Mouse (Mus musculus): ENCODE measurements around the gene Vmn1r233.

Vmn1r233 gene

DNA sequence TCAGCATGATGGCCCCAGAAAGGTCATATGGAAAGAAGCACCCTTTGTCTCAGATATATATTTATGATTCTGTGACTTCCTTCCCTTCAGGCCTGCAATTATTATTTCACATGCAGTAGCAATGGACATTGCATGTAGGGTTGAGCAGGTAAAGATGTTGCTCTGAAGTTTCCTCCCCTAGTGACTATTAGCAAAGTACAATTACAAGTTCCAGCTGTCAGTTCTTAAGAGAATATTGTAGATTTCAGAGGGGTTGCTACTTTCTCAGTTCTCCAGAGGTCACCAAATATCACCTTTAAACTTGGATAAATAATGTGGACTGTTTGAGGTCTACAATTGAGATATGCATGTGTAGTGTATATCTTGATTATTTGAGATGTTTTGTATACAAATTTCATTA is at the start of gene Vmn1r233:
TSS of gene Vmn1r233 (minus strand) at position 101 of the 400 bp plus-strand sequence.
- no peak for DNase-seq (ENCODE audit: extremely low read depth, low read depth)

DNA sequence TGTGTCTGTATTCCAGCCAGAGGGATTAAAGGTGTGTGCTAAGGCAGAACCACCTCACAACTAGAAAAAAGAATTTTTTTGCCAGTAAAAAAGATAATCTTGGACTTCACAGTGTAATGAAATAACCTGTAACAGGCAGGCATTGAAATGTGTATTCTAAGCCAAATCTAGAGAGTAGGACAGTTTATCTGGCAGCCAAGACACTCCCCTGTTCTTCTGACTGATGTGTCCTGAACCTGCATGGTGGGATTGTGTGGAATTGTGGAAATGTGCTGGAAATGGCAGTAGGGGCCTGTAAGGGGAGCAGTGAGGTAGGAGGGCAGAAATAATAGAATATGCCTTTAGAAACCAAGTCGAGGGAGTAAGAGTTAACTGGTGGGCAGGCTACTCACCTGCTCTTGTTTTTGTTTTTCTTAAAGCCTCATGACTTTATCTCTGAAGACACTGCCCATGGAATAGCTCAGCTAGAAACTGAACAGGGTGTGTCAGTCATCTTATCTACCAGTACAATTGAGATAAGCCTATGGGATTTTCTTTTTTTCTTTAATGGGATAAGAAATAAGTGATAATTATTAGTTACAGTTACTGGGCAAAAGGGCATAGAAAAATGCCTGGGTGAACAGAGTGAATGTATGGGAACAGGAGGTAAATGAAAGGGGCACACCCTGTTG is 22.3 kb upstream of the Vmn1r233 start:
- no peak for DNase-seq (ENCODE audit: extremely low read depth, low read depth)

DNA sequence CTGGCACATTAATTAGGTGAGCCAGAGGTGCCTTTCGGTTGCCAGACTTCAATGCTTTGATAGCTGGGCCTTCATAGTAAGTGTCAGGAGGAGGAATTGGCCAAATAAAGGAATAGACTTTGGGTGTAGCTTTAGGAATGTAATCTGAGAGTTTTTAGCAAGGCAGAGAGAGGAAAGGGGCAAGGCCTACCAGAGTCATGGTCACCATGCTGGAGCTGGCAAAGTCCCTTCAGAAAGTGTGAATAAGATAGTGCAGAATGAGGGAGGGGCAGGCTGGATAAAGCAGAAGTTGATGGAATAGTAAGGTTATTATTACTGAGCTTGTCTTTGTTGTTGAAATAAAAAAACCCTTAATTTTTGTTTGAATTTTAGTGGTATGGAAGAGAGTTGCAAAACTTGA is 13.5 kb upstream of the Vmn1r233 start:
- peak; percentile 53 for DNase-seq (ENCODE audit: extremely low read depth, low read depth)

DNA sequence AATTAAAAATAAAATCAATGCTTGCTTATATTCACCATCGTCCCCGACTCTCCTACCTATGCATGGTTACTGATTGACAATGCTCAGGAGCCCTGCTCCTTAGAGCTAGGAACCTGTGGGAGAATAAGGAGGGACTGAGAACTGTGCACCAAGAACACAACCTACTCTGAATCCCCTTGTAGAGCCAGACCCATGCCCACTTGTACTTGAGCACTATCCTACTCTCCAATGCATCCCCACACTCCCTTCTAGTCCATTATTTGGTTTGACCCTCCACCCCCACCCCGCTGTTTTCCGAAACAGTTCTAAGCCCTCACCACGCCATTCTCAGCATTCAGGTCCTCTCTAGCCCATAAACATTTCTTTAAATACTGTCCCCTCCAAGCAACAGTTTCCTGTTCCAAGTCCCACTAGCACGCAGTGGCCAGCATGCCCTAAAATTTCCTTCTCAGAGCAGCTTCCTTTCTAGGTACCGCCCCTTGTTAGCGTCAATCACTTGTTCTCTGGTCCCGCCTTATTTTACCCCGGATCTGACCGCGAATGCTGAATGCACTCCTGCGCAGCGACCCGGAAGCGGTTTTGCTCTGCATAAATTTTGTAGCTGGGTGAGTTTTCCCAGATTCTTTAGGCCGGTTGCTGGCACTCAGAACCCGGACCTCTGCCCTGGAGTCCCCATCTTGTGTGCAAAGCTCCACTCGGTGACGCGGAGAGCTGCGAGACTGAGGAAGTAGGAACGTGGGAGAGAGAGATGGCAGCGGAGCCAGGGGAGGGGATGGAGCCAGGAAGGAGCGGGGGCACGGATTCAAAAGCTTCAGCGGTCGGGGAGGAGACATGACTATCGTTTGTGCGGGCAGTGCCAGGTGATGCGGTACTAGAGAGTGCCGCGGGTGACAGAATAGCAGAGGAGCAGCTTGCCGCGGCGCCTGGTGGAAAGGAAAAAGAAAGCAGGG is 12.4 kb upstream of the Vmn1r233 start, which contains the start of gene Zfp160:
TSS of gene Zfp160 (plus strand) at position 522 of the 950 bp plus-strand sequence.
- peak; percentile 87 for DNase-seq (ENCODE audit: extremely low read depth, low read depth)

- no peak for DNase-seq (ENCODE audit: extremely low read depth, low read depth)
Observed at GRCm38 (mm10) chr17:20993716-20994115, 2.5 kb downstream of the Vmn1r233 start.

DNA sequence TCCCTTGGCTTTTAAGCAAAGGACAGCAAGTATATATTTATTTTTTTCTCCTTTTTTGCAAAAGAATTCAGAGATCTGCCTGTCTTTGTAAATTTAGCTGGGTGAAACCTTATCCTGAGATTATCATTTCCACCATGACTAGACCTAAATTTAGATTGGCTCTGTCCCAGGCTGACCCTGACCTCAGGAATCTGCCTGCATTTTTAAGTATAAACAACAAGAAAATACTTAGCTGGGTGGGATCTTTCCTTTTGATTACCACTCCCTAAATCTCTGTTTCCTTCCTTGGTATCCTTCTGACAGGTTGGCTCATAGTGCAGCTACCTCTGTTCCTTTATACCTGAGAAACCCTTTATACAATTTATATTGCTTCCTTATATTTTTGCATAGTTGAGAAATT is 29.6 kb downstream of the Vmn1r233 start:
- no peak for DNase-seq (ENCODE audit: extremely low read depth, low read depth)

GRCm38 (mm10) chr17:20965421-20965820 is 30.8 kb downstream of the Vmn1r233 start:
- DNase-seq (ENCODE audit: extremely low read depth, low read depth) = no peak

DNA sequence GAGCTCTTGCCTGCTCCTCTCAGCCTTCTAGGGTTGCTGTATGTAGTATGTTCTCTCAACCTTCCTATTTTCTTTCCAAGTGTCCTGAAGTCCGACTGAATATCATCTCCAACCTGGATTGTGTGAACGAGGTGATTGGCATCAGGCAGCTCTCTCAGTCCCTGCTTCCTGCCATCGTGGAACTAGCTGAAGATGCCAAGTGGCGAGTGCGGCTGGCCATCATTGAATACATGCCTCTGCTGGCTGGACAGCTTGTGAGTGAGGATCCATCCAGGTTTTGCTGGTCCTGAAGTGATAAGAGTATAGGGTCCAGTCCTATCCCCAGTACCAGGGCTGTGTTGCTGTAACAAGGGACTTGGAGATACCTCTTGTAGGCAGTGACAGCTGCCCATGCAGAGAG is 35.9 kb downstream of the Vmn1r233 start:
- no peak for DNase-seq (ENCODE audit: extremely low read depth, low read depth)

DNA sequence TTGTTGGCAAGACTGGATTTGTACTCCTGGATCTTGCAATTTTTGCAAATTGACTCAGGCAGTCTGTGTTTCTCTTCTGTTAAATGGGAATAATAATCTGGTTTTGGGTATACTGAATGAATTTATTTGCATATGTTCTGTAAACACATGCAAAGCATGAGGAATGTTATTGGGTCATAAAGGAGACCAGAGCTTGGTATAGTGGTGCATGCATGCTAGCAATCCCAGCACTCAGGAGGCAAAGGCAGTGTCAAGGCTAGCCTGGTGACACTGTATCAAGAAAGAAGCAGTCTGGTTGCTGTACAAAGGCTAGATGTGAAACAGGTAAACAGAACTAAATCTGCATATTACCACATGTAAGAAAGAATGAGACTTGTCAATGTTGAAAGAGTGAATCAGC is 49.6 kb downstream of the Vmn1r233 start:
- no peak for DNase-seq (ENCODE audit: extremely low read depth, low read depth)

GRCm38 (mm10) chr17:20946026-20946565 is 50.2 kb downstream of the Vmn1r233 start:
- no peak for DNase-seq (ENCODE audit: extremely low read depth, low read depth)

GRCm38 (mm10) chr17:20944985-20945891 is 51.0 kb downstream of the Vmn1r233 start, which contains the start of gene Ppp2r1a:
TSS of gene Ppp2r1a (plus strand) at chr17:20945311.
- peak; percentile 99 for DNase-seq (ENCODE audit: extremely low read depth, low read depth)

GRCm38 (mm10) chr17:20944226-20944625 is 52.0 kb downstream of the Vmn1r233 start:
- DNase-seq (ENCODE audit: extremely low read depth, low read depth) = no peak
